Mouse (Mus musculus) embryonic fibroblast, embryonic 13.5 days (primary cell): ENCODE measurements around the gene Nit2.

Source experiments
- CTCF ChIP-seq: IDR thresholded peaks from 2 replicates; pipeline ENCODE4 v1.5.1; 2011; ENCODE audit warnings: mild to moderate bottlenecking, control low read depth, low read length, moderate library complexity, borderline replicate concordance; ENCODE audit not compliant: insufficient read depth
- POLR2A ChIP-seq: IDR thresholded peaks from 2 replicates; pipeline ENCODE4 v1.6.1; 2011; ENCODE audit warnings: low read depth, mild to moderate bottlenecking, control low read depth, low read length, moderate library complexity

DNA sequence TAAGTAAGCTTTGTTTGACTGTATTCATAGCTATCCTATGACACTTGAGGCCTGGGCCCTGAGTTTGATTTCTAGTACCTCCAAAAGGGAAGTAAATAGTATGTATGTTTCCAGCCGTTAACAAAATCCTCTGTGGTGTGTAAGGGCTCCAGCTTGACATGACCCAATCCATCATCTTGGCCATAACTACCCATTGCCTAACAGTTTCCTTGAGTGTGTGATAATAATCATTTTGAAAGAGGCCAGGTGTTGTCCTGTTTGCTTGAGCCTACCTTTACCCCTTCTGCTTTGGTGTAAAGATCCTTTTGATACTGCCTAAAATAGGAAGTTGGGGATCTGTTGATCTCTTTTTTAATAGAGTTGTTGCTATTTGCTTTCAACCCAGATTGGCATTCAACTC lies 34.8 kb downstream of the Nit2 start:
- TF ChIP-seq POLR2A (no peak), CTCF (no peak)
